Mouse (Mus musculus): ENCODE measurements around the gene Gpr146.
A peak's percentile ranks its signal among the peaks of the same experiment; 100 is the strongest.

Gpr146 gene

DNA sequence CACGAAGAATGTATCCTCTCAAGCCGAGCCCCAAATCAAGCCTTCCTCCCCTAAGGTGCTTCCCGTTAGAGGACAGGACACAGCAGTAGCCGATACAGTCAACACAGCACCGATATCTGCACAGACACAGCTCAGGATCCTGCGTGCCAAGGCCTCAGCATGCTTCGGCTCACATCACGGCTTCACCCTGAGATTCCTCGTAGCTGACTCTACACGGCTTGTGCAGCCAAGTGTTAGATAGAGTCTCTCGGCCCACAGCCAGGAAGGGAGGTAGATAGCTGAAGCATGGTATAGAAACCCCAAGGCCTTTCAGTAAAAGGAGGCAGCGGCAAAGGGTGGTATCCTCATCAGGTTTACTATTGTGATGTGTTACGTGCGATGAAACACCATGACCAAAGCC, 22.5 kb downstream of the Gpr146 start:
- DNase-seq (ENCODE audit: low spot score): no peak

DNA sequence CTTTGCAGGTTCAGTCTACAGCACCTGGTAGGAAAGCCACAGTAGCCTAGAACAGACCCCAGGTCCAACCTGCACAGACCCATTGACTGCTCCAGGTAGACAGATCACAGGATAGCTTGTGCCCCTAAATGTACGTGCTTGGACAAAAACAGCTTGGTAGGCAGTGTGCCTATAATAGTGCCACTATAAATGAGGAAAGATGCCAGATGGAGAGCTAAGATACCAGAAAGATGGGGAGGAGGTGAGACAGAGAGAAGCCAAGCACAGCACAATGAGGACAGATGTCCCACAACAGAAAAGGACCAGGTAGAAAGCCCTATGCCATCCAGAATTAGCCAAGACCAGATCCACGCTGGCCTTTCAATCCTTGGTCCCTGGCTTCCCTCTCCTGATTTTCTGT, 24.6 kb downstream of the Gpr146 start:
- no peak for DNase-seq (ENCODE audit: low spot score)

DNA sequence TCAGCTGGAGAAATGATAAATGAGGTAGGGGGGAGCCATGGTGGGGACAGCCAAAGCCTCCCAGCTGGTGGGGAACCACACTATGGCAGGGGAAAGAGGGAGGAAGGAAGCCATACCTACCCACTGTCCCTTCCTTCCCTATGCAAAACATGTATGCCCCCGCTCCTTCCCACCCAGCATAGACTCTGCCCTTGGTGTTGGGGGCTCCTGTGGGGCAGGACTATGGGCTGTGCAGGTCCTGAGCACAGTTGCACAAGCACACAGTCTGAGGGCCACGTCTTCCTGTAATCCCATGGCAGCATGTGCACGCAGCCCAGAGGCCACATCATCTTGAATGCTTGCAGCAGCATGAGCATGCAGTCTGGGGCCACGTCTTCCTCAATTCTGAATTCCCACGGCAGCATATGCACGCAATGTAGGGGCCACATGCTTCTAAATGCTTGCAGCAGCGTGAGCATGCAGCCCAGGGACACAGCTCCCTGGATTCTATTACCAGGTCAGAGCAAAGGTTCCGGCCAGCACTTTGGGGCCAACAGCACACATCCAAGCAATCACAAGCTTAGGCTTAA, 26.3 kb downstream of the Gpr146 start:
- no peak for DNase-seq (ENCODE audit: low spot score)

DNA sequence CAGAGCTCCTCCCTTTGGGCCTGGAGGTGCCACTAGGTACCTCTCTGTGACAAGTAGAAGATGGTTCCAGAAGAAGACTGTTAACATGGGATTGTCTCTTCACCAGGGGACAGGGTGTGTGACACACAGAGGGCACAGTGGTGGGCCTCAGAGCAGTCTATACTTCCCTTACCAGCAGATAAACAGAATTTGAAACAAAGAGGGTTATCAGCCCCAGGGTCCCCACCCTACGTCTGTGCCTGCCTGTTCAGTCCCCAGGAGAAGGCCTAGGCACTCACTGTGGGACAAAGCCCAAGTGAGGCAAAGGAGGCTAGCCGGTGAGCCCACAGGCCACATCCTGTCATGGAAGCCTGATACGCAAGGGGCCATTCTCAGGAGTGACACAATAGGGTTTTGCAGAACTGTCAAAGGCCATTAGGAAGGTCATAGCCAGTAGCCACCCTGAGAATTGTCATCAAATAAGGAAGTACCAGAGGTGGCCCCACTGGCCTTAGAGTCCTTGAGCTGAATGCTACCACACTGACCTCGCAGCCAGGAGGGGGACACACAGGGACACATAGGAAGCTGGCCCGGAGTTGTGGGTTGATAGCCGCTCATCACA, 27.4 kb downstream of the Gpr146 start, which contains the start of gene C130050O18Rik:
Gene C130050O18Rik, plus strand, starts transcription at position 480 of the 601 bp plus-strand sequence.
- DNase-seq (ENCODE audit: low spot score): no peak

- DNase-seq (ENCODE audit: low spot score): peak; percentile 37
Measured at GRCm38 (mm10) chr5:139405478-139405877, 28.0 kb downstream of the Gpr146 start.

- DNase-seq (ENCODE audit: low spot score): no peak
Measured at GRCm38 (mm10) chr5:139405953-139406352, 28.5 kb downstream of the Gpr146 start.

- no peak for DNase-seq (ENCODE audit: low spot score)
Measured at GRCm38 (mm10) chr5:139407121-139407885, 29.8 kb downstream of the Gpr146 start.

GRCm38 (mm10) chr5:139408511-139408910, 31.0 kb downstream of the Gpr146 start:
- DNase-seq (ENCODE audit: low spot score): no peak

DNA sequence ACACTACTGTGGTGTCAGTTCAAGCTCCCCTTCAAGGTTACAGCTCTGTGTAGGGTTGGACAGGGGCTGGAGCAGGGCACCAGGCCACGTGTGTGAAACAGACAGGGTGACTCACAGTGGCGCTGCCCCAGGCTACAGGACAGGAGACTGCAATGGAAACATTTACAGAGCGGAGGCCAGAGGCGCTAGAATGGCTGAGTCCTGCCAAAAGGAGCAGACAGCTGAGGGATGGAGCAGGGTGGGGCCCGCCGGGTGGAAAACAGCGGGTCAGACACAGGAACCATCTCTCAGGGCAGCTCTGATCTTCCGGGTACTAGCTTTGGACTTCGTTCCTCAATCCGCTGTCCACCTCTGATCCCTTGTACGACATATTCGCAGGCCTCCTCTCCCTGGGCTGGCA, 31.9 kb downstream of the Gpr146 start:
- DNase-seq (ENCODE audit: low spot score): no peak

GRCm38 (mm10) chr5:139410056-139410455, 32.6 kb downstream of the Gpr146 start:
- no peak for DNase-seq (ENCODE audit: low spot score)

- no peak for DNase-seq (ENCODE audit: low spot score)
Measured at GRCm38 (mm10) chr5:139411117-139411516, 33.6 kb downstream of the Gpr146 start.

DNA sequence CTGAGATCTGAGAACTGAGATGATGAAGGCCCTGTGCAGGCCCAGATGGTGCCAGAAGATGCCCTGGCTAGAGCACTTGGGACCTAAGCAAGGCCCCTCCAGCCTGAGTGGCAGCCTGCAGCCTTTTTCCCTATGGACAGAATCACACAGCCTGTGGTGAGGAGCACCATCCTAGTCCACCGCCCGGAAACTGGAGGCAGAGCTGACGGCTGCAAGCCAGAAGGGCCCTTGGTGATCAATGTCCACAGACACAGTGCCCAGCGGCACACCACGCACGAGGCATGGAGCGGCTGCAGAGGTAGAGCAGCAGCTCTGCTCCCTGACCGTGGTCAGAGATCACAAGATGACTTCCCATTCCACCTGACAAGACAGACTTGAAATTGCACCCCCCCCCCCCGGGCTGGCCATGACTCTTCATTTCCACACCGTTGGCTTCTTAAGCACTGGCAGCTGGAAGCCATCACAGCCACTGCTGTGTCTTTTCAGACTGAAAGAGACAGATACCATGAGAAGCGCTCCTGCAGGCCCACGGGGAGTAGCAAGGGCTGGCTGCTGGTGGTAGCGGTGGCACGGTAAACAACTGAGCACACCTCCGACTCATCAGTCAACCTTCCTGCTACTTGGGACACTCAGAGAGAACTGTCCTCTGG, 34.3 kb downstream of the Gpr146 start:
- DNase-seq (ENCODE audit: low spot score): no peak

- no peak for DNase-seq (ENCODE audit: low spot score)
Measured at GRCm38 (mm10) chr5:139413545-139413944, 36.0 kb downstream of the Gpr146 start.

DNA sequence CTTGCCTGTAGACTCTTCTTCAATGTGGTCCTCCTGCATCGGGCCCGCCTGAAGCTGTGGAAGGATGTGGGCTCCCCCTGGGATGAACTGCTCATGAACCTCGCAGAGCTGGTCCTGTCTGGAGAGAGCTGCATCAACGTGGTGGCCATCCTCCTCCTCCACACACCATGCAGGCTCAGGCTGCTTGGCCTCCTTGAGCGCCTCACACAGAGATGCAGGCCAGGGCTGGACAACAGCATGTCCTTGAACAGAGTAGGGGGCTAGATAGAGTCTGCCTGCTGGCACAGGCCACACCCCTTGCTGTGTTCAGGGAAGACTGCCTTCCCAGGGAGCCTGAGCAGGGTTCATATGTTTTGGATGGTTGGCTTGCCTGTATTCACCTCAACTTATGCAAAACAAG, 37.5 kb downstream of the Gpr146 start:
- DNase-seq (ENCODE audit: low spot score): no peak

DNA sequence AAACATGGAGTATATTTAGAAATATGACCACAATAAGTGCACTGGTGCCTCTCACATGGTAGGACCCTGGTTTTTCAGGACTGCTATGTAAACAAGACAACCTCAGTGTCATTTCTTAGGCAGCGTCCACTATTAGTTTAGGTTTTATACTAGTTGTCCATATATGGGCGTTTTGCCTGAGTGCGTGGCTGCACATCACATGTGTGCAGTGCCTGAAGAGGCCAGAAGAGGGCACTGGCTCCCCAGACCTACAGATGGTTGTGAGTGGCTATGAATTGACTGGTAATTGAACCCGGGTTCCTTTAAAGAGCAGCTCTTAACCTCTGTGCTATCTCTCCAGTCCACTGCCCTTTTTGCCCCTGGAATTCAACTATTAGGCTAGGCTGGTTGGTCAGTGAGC, 39.4 kb downstream of the Gpr146 start:
- no peak for DNase-seq (ENCODE audit: low spot score)

DNA sequence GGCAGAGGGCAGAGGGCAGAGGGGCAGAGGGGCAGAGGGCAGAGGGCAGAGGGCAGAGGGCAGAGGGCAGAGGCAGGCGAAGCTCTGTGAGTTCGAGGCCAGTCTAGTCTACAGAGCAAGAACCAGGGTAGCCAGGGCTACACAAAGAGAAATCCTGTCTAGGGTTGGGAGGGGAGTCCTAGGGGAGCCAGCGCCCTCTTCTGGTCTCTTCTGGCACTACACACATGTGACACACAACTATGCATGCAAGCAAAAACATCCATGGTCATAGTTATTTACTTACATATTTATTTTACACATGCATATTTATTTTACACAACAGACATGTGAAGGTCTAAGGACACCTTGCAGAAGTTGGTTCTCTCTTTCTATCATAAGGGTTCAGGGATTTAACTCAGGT, 40.0 kb downstream of the Gpr146 start:
- DNase-seq (ENCODE audit: low spot score): no peak

DNA sequence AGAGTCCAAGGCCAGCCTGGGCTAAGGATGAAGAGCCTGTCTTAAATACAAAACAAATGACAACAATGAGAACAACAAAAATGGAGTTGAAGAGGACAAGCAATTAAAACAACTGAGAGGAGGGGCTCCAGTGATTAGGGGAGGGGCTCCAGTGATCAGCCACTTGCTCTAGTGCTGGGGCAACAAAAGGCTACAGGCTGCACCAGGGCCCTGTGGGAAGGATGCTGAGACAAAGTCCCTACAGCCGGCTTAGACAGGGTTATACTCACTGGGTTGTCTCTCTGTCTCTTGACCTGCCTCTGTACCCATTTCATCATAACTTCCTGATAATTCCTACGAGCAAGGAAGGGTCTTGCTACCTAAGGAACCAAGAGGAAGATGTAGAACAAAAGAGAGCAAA, 40.6 kb downstream of the Gpr146 start:
- no peak for DNase-seq (ENCODE audit: low spot score)

DNA sequence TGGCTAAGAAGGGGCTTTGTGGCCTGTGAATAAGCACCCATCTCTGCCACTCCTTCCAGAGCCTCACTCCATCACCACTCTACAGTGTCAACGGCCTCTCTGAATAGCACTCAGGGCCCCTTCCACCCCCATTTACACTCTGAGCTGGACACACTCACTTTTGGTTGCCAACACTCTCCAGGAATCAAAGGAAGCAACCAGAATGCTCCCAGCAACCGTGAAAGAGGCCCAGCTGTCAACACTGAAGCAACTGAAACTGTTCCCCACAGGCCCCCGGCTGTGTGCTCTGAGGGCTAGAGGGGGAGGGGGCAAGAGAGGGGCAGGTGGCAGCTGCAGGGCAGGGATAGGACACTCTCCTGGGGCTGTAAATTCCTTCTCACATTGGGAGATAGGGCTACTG, 41.1 kb downstream of the Gpr146 start:
- DNase-seq (ENCODE audit: low spot score): peak; percentile 43

DNA sequence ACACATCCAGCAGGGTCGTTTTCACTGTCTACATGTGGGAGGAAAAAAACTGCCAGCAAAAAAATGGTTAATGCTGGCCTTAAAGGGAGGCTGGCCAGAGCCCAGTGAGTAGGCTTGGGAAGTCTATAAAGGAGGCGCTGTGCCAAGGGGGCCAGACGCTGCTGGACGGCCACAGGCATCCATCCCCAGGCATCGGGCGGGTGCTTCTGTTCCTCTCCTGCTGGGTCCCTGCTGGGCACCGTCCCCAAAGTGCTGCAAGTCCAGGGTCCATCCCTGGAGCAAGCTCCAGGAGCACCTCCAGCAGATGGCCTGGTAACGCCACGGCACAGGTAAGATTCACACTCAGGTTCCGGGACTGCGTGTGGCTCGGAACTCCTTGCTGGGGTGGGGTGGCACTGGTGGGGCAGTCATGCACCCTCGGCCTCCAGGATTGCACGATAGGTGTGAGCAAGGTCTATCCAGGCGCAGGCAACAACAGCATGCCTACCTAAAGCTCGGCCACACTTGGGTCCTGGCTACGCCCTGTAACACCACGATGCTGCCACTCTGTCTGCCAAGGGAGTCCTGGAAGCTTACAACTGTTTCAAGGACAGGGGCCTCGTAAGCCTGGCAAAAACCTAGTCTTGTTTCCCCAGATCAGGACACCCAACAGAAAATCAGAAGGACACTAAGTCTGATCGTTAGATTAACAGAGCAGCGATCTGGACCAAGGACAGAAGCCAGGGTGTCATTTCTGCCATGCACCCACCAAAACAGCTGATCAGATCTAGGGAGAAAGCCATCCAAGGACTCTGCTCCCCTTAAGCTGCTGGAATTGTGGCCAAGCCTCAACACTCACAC, 45.7 kb downstream of the Gpr146 start, which contains the start of gene Gper1:
Gene Gper1, plus strand, starts transcription at position 126 of the 840 bp plus-strand sequence.
- DNase-seq (ENCODE audit: low spot score): no peak

GRCm38 (mm10) chr5:139425198-139425597, 47.7 kb downstream of the Gpr146 start:
- DNase-seq (ENCODE audit: low spot score): no peak

- DNase-seq (ENCODE audit: low spot score): no peak
Measured at GRCm38 (mm10) chr5:139427001-139427400, 49.5 kb downstream of the Gpr146 start.

DNA sequence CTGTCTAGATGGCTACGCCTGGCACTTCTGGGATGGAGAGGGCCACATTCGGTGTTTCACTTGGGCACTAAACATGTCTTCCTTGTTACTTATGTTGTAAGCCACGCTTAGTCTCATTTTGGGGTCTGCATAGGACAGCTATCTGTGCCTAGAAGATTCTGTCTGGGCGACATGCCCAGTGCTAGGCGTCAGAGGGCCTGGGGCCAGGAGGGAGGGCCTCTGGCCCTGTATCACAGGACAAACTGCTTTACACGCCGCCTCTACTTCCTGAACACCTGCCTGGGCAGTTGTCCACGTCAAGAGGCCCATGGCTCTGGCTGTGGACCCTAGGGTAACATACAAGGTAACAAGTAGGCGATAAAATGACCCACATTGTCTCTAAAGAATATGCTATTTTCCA, 50.5 kb downstream of the Gpr146 start:
- DNase-seq (ENCODE audit: low spot score): no peak

All from retina, embryonic 14.5 days (tissue).